Mouse (Mus musculus) E14TG2a.4 (cell line): Measurements from ENCODE around the gene Bean1.

Source experiments
- CTCF ChIP-seq: conservative IDR thresholded peaks from 2 replicates; pipeline ENCODE4 v1.5.1; 2014; ENCODE audit warnings: low read length
- NANOG ChIP-seq: IDR thresholded peaks from 2 replicates; pipeline ENCODE4 v1.6.1; 2014; ENCODE audit warnings: borderline replicate concordance, low read length, mixed read lengths
- POU5F1 ChIP-seq: IDR thresholded peaks from 2 replicates; pipeline ENCODE4 v1.6.1; 2014; ENCODE audit warnings: low read length, borderline replicate concordance

GRCm38 (mm10) chr8:104251461-104251860, 81.2 kb downstream of the Bean1 start:
- TF ChIP-seq CTCF (no peak), NANOG (no peak), POU5F1 (no peak)
